Mouse (Mus musculus): Measurements from ENCODE around the gene Kntc1. TPM values are rescaled to one million over a fixed set of nuclear protein-coding genes. Genes with fewer than 3 reads are reported as not detected.
"Not testable (repeated sequence)": the region's sequence is repeated elsewhere in the genome, so short reads cannot be mapped to it uniquely, and the experiment has no call there.

Kntc1 gene
- total RNA-seq (2021): under 1 TPM; 0.19 to 0.78 TPM

GRCm38 (mm10) chr5:123749065-123750064 is at the start of gene Kntc1, which contains the start of gene Rsrc2:
TSS of gene Kntc1 (plus strand) at chr5:123749716.
TSS of gene Rsrc2 (minus strand) at chr5:123749414.
- intact Hi-C loops (cut with DNase I): loop anchor here (2.0 to 5.0 kb wide), 2 partner anchors 29 to 158 kb away; partner anchors contain the start of genes Denr and Zcchc8
- DNase-seq: peak; percentile 97 to 98

DNA sequence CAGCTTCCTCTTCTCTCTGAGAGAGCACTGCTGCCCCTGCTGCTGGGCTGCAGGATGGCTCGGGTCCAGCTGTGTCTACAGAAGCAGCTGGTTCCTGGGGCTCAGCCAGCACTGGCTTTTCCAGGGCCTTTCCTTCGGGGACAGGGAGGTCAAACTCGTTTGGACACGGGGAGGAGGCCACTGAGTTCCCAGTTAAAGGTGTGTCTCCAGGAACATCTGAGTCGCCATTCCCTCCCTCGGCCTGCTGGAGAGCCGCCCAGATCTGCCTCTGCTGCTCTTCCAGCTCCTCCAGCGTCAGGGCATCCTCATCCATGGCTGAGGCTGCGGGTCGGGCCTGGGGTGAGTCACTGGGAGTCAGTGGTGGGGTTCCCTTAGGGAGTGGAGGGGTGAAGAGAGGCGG is 48.9 kb upstream of the Kntc1 start:
- peak; percentile 74 to 81 for DNase-seq
- intact Hi-C loops (cut with DNase I): loop anchor here (5.0 kb wide), 1 partner anchor 207 kb away; the partner anchor contains the start of gene Denr

DNA sequence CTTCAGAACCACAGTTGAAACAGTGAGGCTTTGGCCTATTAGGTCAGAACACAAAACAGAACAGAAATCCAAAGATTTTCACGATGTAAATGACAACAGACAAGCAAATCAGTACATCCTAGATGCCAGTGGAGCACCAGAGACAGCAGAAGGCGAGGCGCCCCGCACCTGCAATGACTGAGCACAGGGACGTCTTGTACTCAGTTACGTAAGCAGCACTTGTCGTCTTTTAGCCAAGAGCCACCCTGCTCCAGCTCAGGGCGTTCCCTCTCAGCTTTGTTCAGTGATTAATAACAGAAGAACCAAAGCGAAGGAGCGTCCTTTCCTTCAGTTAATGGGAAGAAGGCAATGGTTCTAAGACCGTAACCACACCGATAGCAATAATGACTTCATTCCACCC is 40.9 kb upstream of the Kntc1 start:
- DNase-seq: no peak
- intact Hi-C loops (cut with DNase I): no loop called here

GRCm38 (mm10) chr5:123709571-123709970 is 39.9 kb upstream of the Kntc1 start:
- intact Hi-C loops (cut with DNase I): no loop called here
- no peak for DNase-seq

- intact Hi-C loops (cut with DNase I): no loop called here
- no peak for DNase-seq
These were observed 35.7 kb upstream of the Kntc1 start for GRCm38 (mm10) chr5:123713782-123714181.

DNA sequence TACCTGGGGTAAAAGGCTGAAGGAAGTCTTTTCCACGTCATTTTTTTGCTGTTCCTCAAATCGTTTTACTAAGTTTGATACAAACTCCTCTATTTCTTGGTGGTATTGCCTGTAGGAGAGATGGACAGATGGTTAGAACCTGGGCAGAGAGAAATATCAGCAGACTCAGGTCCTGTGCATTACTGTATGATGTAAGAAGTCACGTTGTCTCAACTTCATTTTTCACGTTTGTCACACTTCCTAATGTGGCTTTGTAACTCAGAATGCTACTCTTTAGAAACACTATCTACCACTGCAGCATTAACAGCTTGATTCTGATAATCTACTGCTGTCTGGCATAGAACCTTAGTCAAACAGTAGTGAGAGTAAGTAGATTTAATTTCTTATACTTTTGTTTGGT is 34.9 kb upstream of the Kntc1 start:
- no peak for DNase-seq
- intact Hi-C loops (cut with DNase I): no loop called here

DNA sequence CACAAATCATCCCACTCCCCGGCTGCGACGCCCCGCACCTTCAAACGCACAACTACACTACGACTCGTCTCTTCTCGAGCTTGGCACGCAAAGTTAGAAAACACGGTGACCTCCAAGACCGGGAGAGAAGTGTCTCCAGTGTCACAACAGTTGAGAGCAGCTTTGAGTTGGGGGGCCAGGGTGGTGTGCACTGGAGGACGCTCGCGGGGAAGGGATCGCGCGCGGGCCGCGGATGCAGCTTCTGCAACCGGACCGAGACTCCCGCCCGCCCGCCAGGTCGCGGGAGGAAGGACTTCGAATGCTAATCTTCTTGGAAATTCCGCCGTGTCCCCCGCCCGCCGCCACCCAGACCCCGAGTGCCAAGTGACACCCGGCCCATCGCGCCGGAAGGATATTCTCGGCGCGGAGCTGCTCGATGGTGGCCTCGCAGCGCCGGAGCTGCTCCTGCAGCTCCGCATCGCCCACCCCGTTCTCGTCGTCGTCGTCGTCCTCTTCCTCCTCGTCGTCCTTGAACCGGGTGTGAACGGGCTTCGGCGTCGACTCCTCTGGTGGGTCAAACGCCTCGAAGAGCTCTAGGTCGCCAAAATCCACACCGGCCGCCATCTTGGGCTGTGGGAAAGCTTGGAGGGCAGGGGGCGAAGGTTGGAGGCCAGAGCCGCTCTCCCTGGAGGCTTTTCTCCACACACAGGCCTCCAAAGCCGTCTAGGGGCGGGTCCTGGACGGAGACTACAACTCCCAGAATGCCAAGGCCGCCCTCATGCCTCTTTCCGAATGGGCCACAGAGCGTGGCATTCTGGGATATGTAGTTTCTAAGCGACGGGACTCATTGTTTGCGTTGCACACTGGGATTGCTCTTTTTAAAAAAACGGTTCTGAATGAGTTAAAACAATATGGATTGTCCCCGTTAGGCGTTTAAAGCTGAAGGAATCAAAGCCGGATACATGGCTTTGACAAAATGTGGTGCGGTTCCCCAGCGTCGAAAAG is 28.9 kb upstream of the Kntc1 start, which contains the start of gene Zcchc8:
TSS of gene Zcchc8 (minus strand) at position 773 of the 984 bp plus-strand sequence.
- peak; percentile 90 to 95 for DNase-seq
- intact Hi-C loops (cut with DNase I): loop anchor here (2.0 kb wide), 1 partner anchor 28 kb away; the partner anchor contains the start of genes Kntc1 and Rsrc2

- intact Hi-C loops (cut with DNase I): not testable (repeated sequence)
These were observed 25.7 kb upstream of the Kntc1 start for GRCm38 (mm10) chr5:123723816-123724215.

GRCm38 (mm10) chr5:123730981-123731380 is 18.5 kb upstream of the Kntc1 start:
- intact Hi-C loops (cut with DNase I): no loop called here
- no peak for DNase-seq

More at GRCm38 (mm10) chr5:123723816-123724215, 25.7 kb upstream of the Kntc1 start:
- not testable (repeated sequence) for DNase-seq

DNA sequence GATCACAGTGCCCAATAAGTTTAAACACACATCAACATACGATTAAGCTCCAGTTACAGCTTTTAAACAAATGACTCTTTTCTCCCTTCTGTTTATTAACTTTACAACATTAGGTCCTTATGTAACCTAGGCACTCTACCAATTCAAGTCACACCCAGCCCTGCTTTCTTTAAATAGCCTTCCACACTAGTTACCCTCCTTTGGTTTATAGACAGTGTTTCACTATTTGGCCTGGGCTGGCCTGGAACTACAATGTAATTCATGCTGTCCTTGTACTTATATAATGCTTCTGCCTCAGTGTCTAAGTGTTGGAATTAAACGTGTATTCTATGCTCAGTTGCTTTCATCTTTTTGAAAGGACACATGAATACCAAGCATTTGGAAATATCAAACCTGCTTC is 5.2 kb upstream of the Kntc1 start:
- DNase-seq: no peak
- intact Hi-C loops (cut with DNase I): no loop called here

DNA sequence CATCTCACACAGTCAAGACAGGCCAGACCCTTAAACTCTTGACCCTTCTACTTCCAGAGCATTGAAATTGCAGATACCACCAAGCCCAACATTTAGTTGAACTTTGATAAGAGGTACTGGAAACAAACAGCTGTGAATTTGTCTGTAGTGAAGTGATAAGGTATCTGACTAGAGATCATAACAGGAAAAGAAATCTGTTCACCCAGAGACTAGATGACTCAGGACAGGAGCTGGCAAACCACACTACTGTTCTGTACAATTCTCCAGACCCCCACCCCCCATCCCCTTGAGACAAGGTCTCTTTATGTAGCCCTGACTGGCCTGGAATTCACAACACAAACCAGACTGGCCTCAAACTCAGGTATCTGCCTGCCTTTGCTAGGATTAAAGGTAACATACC is 3.3 kb upstream of the Kntc1 start:
- intact Hi-C loops (cut with DNase I): loop anchor here (5.0 kb wide), 1 partner anchor 161 kb away; the partner anchor contains the start of gene Denr

GRCm38 (mm10) chr5:123747604-123748003 is 1.9 kb upstream of the Kntc1 start:
- intact Hi-C loops (cut with DNase I): loop anchor here (2.0 to 5.0 kb wide), 2 partner anchors 27 to 160 kb away; partner anchors contain the start of genes Denr and Zcchc8
- no peak for DNase-seq

More for the DNA sequence above, 3.3 kb upstream of the Kntc1 start:
- no peak for DNase-seq

DNA sequence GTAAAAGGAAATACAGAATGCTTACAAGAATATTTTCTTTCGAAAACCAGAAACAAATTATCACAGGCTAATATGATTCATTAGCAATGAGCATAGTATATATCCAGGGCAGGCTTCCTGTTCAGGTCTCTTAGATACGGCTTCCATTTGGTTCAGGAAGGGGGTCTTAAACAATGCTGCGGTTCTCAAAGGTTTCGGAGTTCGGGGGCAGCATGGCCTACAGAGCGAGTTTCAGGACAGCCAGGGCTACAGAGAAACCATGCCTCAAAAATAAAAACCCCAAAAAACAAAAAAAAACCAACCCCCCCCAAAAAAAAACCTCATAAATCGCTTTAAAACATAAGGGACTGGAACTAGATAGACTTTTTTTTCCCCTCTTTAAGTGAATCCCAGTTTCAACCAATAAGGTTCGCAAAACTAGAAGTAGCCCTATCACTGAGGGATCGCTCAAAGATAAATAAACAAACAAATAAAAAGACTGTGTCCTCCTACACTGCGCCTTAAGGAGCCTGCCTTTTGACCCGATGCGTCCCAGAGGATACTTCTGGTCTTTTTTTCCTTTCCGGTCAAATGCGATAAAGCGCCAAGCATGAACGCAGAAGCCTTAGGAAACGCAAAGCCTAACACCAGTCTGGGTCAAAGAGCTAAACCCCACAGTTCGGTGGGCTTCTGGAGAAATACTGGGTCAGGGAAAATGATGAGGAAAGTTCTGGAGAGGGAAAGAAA is 1.0 kb upstream of the Kntc1 start:
- no peak for DNase-seq
- intact Hi-C loops (cut with DNase I): loop anchor here (2.0 to 5.0 kb wide), 2 partner anchors 28 to 159 kb away; partner anchors contain the start of genes Denr and Zcchc8

- intact Hi-C loops (cut with DNase I): no loop called here
- DNase-seq: no peak
These were observed 16.0 kb downstream of the Kntc1 start for GRCm38 (mm10) chr5:123765506-123765905.

DNA sequence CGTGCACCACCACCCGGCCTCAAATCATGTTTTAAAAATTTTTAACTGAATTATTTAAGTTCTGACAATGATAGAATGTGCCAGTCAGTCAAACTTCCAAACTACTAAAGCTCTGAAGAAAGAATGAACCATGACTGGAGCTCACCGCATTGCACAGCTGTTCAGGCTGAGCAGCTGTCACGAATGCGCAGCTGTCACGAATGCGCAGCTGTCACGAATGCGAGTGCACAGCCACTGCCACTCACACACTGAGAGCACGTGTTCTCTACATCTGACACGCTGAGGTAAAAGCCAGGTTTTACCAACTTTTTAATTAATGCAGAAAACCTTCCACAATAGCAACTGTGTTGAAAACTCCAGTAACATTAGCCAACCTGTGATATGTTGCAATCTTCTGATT is 16.9 kb downstream of the Kntc1 start:
- DNase-seq; intact Hi-C loops (cut with DNase I): not testable (repeated sequence)

DNA sequence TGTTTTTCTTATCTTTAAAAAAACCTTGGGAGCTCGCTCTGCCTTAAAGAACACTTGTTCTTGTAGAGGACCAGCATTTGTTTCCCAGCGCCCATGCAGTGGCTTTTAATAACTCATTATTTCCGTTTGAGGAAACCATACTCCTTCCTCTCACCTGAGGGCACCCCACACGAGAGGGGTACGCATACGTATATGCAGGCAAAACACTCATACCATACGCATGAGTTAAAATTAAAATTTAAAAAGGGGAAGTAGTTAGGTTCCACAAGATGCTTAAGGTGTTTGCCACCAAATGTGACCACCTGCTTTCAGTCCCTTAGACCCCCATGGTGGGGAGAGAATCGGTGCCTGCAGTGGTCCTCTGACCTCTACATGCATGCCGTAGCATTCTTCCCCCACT is 23.9 kb downstream of the Kntc1 start:
- no peak for DNase-seq
- intact Hi-C loops (cut with DNase I): no loop called here

DNA sequence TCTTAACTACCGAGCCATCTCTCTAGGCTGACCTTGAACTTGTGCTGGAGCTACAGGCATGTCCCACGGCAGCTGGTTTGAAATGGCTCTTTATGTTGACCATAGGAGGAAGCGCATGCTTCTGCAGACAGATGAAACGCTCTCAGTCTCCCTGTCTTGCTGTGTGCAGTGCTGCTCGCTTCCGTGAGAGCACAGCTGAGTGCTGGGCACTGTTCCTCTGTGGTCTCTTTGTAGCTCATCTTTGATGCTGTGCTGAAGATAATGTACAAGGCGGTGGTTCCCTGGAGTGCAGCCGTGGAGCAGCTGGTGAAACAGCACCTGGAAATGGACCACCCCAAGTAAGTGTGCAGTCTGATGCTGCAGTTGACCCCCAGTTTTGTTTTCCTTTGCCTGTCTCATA is 31.2 kb downstream of the Kntc1 start:
- intact Hi-C loops (cut with DNase I): no loop called here
- no peak for DNase-seq

DNA sequence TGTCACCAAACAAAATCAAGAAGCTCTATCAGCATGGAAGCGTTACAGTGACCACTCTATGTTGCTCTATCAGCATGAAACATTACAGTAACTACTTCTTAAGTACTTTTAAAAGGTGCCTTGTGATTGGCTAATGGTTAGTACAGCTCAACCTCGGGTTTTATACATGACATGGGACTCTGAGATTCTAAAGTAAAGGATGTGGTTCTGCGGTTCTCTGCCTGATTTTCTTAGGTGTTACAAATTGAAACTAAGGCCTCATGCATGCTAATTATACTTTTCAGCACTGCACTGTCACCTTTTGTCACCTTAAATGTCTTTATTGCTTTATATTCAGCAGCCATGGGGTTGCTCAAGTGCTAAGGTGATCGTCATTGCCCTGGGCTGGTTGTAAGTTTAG is 32.3 kb downstream of the Kntc1 start:
- intact Hi-C loops (cut with DNase I): no loop called here

GRCm38 (mm10) chr5:123788976-123789375 is 39.5 kb downstream of the Kntc1 start:
- intact Hi-C loops (cut with DNase I): no loop called here
- no peak for DNase-seq

More for the DNA sequence above, 32.3 kb downstream of the Kntc1 start:
- DNase-seq: no peak

Data from heart, postnatal 36 days (tissue).